Mouse (Mus musculus) CD4-positive, CD25-positive, alpha-beta regulatory T cell, adult 2 months (primary cell): Measurements from ENCODE around the gene Tuft1.
A peak's percentile ranks its signal among the peaks of the same experiment; 100 is the strongest.
"Not testable (repeated sequence)": the region's sequence is repeated elsewhere in the genome, so short reads cannot be mapped to it uniquely, and the experiment has no call there.

Experiments used
- DNase-seq: peaks from one replicate; pipeline ENCODE4 v3.0.0-alpha.2; 2012; ENCODE audit warnings: low read depth, low spot score

Gene Tuft1

DNA sequence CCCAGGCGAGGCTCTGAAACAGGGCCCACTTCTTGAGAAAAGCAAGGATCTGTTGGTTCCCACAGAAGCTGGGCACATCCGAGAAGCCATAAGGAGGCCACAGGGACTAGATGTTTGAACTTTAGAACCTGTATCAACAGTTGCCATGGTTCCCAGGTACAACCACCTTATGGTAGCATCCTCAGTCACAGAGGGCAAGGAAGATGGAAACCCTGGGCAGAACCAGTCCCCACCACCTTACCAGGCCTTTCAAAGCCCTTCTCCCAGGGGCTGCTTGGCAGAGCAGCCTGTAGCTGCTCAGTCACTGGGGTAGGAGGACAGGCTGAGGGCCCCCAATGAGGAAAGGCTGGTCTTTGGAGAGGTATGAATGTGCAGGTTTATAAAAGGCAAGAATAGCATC, 2.2 kb upstream of the Tuft1 start:
- DNase-seq = not testable (repeated sequence)

GRCm38 (mm10) chr3:94659142-94659748, 573 bp upstream of the Tuft1 start:
- peak; percentile 45 for DNase-seq

DNA sequence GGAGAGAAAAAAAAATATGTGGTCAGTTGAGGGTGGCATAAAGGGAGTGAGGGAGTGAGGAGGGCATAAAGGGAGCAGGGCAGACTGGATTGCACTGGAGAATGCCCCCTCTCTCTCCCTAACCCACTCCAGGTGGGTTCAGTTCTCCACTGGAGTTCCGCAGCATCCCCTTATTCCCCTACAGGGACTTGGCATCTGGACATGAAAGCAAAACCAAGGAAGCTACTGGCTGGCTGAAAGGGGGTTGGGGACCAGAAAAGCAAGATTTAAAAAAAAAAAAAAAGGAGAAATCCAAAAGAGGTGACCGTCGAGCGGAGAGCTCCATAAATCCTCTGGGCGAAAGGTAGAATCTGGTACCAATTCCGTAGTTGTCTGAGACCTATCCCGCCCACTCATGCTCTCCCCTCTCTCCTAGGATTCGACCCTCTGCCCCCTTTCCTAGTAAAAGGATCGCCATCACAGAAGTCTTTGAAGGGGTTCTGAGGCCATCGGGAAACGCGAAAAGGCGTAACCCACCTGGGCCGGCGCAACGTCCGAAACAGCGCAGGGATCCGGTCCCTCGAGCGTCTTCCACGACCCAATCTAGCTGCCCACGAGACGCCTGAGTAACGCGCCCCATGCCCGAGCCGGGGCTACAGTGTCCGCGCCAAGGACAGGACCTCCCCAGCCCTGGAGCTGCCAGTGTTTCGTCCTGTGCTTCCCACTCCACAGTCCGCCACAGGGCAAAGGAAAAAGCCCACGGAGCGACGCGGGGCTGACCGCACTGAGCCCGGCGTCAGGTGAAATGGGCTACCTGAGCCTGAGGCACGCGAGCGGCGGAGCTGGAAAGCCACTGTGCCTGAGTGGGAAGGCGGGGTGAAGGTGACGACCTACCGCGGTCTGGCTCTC, 576 bp downstream of the Tuft1 start:
- DNase-seq = not testable (repeated sequence)

DNA sequence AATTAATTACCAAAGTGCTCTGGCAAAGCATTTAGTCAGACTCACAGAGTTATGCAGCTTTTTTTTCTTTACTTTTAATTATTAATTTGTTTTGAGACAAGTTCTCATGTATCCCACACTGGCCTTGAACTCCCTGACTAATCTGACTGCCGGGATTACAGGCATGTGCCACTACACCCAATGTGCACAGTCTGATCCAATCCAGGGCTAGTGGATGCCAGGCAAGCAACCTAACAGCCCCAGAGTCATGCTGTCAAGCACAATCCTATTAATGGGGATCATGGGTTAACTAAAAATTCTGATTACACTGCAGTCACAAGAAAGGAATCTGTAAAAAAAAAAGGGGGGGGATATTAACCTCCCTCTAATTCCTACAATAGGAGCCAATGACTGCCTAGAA, 4.7 kb downstream of the Tuft1 start:
- DNase-seq = not testable (repeated sequence)

- no peak for DNase-seq
Measured at GRCm38 (mm10) chr3:94650409-94650808, 8.3 kb downstream of the Tuft1 start.

- DNase-seq = no peak
Measured at GRCm38 (mm10) chr3:94648755-94649590, 9.7 kb downstream of the Tuft1 start.

- not testable (repeated sequence) for DNase-seq
Measured at GRCm38 (mm10) chr3:94642495-94643162, 16.0 kb downstream of the Tuft1 start, which contains the start of gene Gm10972. Gene Gm10972 (plus strand): TSS chr3:94643112.

- DNase-seq = no peak
Measured at GRCm38 (mm10) chr3:94629876-94630275, 28.8 kb downstream of the Tuft1 start.

GRCm38 (mm10) chr3:94628712-94629111, 30.0 kb downstream of the Tuft1 start:
- no peak for DNase-seq

GRCm38 (mm10) chr3:94624281-94624680, 34.4 kb downstream of the Tuft1 start:
- no peak for DNase-seq

- DNase-seq = no peak
Measured at GRCm38 (mm10) chr3:94622550-94622949, 36.1 kb downstream of the Tuft1 start.

- peak; percentile 5 for DNase-seq
Measured at GRCm38 (mm10) chr3:94621740-94622507, 36.7 kb downstream of the Tuft1 start.

DNA sequence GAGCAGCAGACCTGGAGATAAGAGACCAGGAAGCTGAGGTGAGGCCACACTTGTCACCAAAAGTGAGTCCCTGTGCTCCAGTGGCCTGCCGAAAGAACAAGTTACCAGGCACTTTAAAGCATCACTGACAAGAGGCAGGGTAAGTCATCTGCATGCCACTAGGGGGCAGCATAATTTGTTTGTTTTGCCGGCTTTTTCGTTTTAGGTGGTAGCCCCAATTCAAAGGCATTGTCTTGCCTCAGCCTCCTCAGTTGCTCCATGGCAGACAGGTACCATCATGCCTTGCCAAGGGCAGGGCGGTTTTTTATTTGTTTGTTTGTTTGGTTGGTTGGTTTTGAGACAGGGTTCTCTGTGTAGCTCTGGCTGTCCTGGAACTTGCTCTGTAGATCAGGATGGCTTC, 42.0 kb downstream of the Tuft1 start:
- DNase-seq = peak; percentile 75

DNA sequence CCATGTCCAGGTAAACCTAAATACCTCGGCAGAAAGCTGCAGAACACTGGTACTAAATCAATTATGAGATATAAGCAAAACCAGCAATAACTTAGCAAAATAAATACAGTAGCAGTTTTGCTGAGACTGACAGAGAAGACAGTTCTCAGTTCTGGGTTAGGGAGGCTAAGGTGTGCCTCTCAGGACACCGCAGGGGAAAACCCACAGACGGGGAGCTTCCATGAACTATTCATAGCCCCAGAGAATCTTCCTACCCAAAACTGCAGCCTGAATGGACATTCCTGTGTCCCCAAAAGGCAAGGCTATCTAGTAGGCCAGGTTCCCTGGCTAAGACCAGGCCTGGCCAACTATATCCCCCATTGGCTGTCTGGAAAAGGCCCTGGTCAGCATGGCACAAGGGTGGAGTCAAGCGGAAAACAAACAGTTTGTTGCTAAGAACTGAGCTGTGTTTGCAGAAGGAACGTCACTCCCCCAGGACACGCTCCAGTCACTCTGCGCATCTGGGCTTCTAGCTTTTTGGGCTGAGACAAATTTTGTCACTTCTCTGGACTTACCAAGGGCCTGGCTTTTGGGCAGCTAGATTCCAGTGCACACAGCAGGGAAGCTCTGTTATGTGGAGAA, 45.3 kb downstream of the Tuft1 start:
- DNase-seq = no peak

DNA sequence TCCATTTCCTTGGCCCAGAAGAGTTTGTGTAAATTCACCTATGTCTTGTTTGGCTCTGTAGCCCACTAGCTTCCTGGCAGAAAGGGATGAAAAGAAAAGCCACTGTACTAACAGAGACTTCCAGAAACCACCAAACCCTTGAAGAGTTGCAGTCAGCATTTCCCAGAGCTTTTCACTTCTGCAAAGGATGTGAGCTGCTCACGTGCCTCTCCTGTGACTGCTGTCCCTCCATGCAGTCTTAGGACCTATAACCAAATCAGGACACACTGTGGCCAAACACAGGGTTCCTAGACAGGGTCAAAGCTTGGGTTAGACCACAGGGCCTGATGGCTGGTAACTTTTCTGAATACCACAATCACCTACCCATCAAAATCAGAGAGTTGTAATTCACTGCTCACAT, 46.4 kb downstream of the Tuft1 start:
- DNase-seq = no peak

- DNase-seq = no peak
Measured at GRCm38 (mm10) chr3:94611834-94612233, 46.8 kb downstream of the Tuft1 start.

GRCm38 (mm10) chr3:94611343-94611742, 47.3 kb downstream of the Tuft1 start:
- no peak for DNase-seq

- DNase-seq = no peak
Measured at GRCm38 (mm10) chr3:94610581-94610980, 48.1 kb downstream of the Tuft1 start.

DNA sequence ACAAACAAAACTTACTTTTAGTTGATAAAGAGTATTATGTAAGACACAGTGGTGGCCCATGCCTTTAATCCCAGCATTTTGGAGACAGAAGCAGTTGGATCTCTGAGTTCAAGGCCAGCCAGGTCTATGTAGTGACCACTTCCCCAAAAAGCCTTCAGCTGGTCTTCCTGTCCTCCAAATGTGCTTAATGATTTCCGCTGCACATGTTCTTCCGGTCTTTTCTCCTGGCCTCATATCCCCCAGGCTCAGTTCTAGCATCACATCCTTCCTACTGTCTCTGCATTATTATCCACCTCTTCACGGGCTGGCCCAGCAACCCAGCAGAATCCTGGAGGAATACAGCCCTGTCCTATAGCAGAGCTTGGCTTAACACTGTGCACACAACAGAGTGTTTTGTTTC, 49.1 kb downstream of the Tuft1 start:
- no peak for DNase-seq

DNA sequence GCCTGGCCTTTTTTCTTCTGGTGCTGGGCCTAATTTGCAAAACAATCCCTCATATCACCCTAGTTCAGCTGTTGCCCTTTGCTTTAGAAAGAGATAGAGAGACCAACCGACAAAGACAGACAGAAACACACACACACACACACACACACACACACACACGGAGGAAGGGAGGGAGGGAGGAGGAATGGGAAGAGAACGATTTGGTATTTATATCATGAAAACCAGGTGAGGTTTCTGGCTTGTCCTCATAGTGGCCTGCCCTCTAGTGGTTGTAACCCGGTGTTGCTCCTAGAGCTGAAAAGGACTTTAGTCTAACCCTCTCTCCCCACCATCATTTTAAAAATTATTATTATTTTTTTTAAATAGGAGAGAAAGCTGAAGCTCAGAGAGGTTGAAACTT, 56.7 kb downstream of the Tuft1 start:
- peak; percentile 74 for DNase-seq
